Comparison of ENCODE assay signal across 35 mouse cellular contexts in genomic region chr7:25801031-25801430, GRCm38 (mm10). TPM values are rescaled to one million over a fixed set of nuclear protein-coding genes. Genes with fewer than 3 reads are reported as not detected.
"Had no signal": no experiment of that assay in that cellular context is flagged by ENCODE, and none has a peak within 500 bp of the region (broad histone marks: within the 10 kb centered on the region; RNA-seq: fewer than 3 reads in every experiment).

No protein-coding gene starts in this region.

- DNase-seq: heart, postnatal 10 days; heart, postnatal 14 days; heart, postnatal 36 days; heart, postnatal 4 days; kidney, adult 11 months; kidney, adult 18-20 months; kidney, adult 2 months; kidney, adult 8-10 months; kidney, adult 9 months; kidney, postnatal 10 days; kidney, postnatal 14 days; kidney, postnatal 25 days; kidney, postnatal 36 days; kidney, postnatal 4 days; layer of hippocampus, adult 9-11 months; layer of hippocampus, postnatal 36 days had no signal

- ATAC-seq: hindbrain, embryonic 16.5 days; hindbrain, postnatal 0 days; inflammation-experienced regulatory T-cells, adult 6 months; intestine, embryonic 15.5 days; intestine, embryonic 16.5 days; intestine, postnatal 0 days had no signal

- H3K9ac ChIP-seq: heart, embryonic 12.5 days; heart, embryonic 13.5 days; heart, embryonic 15.5 days; hindbrain, embryonic 12.5 days; hindbrain, embryonic 13.5 days; hindbrain, embryonic 14.5 days; hindbrain, embryonic 15.5 days; intestine, embryonic 15.5 days; kidney, embryonic 15.5 days had no signal

- H3K27me3 ChIP-seq: heart, embryonic 12.5 days; heart, embryonic 13.5 days; heart, embryonic 15.5 days; hindbrain, embryonic 15.5 days; intestine, embryonic 15.5 days; kidney, embryonic 15.5 days had no signal

- H3K27ac ChIP-seq: hindbrain, embryonic 10.5 days; hindbrain, embryonic 12.5 days; hindbrain, embryonic 13.5 days; hindbrain, embryonic 14.5 days; hindbrain, embryonic 15.5 days; hindbrain, postnatal 0 days; layer of hippocampus, adult 2 months; left cerebral cortex, adult 2 months had no signal

- H3K9me3 ChIP-seq: heart, embryonic 15.5 days; hindbrain, embryonic 13.5 days; hindbrain, embryonic 15.5 days; intestine, embryonic 15.5 days; kidney, embryonic 15.5 days had no signal

- H3K36me3 ChIP-seq: heart, embryonic 12.5 days; heart, embryonic 13.5 days; heart, embryonic 15.5 days; hindbrain, embryonic 10.5 days; hindbrain, embryonic 12.5 days; hindbrain, embryonic 13.5 days; hindbrain, embryonic 15.5 days; intestine, embryonic 15.5 days; kidney, embryonic 15.5 days had no signal

- H3K4me3 ChIP-seq: heart, embryonic 12.5 days; heart, embryonic 13.5 days; heart, embryonic 15.5 days; hindbrain, embryonic 10.5 days; hindbrain, embryonic 12.5 days; hindbrain, embryonic 13.5 days; hindbrain, embryonic 15.5 days; intestine, embryonic 15.5 days; kidney, embryonic 15.5 days; layer of hippocampus, adult 2 months; left cerebral cortex, adult 2 months had no signal

- H3K4me2 ChIP-seq: heart, embryonic 11.5 days; heart, embryonic 12.5 days; heart, embryonic 13.5 days; heart, embryonic 15.5 days; hindbrain, embryonic 12.5 days; hindbrain, embryonic 13.5 days; hindbrain, embryonic 14.5 days; hindbrain, embryonic 15.5 days; intestine, embryonic 15.5 days had no signal

RNA-seq across cellular contexts. Expression of gene Cyp2s1, which starts 15.7 kb away (rescaled TPM):
- total RNA-seq: hematopoietic stem cell, adult 5-6 weeks had no signal
